9 mouse cellular contexts compared by ENCODE assay signal in the genomic region with DNA sequence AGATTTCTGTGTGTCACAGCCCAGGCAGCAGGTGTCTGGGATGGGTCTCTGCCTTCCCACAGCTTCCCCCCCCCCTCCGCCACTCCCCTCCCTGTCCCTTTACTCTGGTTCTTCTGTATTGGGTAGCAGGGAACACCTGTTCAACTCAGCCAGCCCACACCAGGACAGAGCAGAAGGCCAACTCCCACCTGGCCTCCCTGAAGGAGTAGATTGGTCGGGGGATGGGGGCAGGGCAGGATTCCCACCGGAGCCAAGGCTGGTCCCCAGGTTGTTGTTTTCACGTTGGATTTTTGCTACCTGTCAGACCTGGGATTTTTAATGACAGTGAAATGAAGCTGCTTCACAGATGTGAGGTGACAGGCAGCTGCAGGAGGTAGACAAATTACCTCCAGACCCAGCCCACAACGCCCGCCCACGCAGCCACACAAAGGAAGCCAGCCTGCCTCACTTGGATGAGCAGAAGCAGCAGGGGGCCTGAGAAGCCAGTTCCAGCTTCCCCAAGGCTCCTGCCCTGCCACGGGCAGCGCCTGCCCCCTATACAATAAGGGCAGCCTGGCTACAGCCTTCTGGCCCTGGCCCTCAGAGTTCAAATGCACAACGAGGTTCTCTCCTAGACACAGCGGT. TPM values are rescaled to one million over a fixed set of nuclear protein-coding genes. Genes with fewer than 3 reads are reported as not detected.
DNase-seq lines count a peak whose midpoint lies in the region; ATAC-seq and TF ChIP-seq lines count a peak whose summit lies in the region.
"Had no signal": no experiment of that assay in that cellular context is flagged by ENCODE, and none has a peak within 500 bp of the region (broad histone marks: within the 10 kb centered on the region; RNA-seq: fewer than 3 reads in every experiment).

No protein-coding gene starts in this region.

- no peaks in the 10 kb centered on the region for H3K36me3 ChIP-seq in heart, embryonic 16.5 days (ENCODE audit: control insufficient read depth, insufficient read depth)
- no peaks in the 10 kb centered on the region for H3K36me3 ChIP-seq in hindbrain, embryonic 11.5 days (ENCODE audit: control insufficient read depth, insufficient read depth, low read length)
- no peaks in the 10 kb centered on the region for H3K36me3 ChIP-seq in neural tube, embryonic 13.5 days
- H3K36me3 ChIP-seq: lung, embryonic 15.5 days had no signal

- WGBS in heart, embryonic 16.5 days: 29% methylated on average over 11 of the region's 11 CpGs
- WGBS in cerebellum, adult 2 months: 16% methylated on average over 11 of the region's 11 CpGs
- WGBS in hindbrain, embryonic 11.5 days: 13% methylated on average over 11 of the region's 11 CpGs
- 9% methylated on average over 11 of the region's 11 CpGs for WGBS in neural tube, embryonic 13.5 days

- intact Hi-C loops in gastrocnemius, postnatal 36 days (cut with DNase I): no loop called here

- ATAC-seq in heart, embryonic 16.5 days (replicated peaks; ENCODE audit: extremely low read depth, insufficient read depth, low FRiP score): peak; percentile 14; the same call in 1 of the 2 replicates
- peak; percentile 36; the same call in 1 of the 2 replicates for ATAC-seq in hindbrain, embryonic 11.5 days (ENCODE audit: low FRiP score)
- no peak for ATAC-seq in neural tube, embryonic 13.5 days (ENCODE audit: low read depth)

- no peak overlapping the region; the same call in 1 of the 2 replicates for H3K27ac ChIP-seq in heart, embryonic 16.5 days (ENCODE audit: low read length)
- H3K27ac ChIP-seq in cerebellum, adult 2 months (ENCODE audit: insufficient read depth, low read length): no peak overlapping the region
- peak overlapping the region; percentile 71 for H3K27ac ChIP-seq in hindbrain, embryonic 11.5 days (ENCODE audit: low read depth, low read length)
- H3K27ac ChIP-seq in neural tube, embryonic 13.5 days (replicated peaks): peak overlapping the region; percentile 95
- H3K27ac ChIP-seq: lung, embryonic 15.5 days had no signal

- no peak for TF ChIP-seq CTCF in cerebellum, adult 2 months (IDR thresholded peaks at IDR 0.05; ENCODE audit: borderline replicate concordance, insufficient read depth, low read depth, low read length)

- H3K9me3 ChIP-seq in heart, embryonic 16.5 days (replicated peaks; ENCODE audit: control insufficient read depth, low read length): no peaks in the 10 kb centered on the region
- H3K9me3 ChIP-seq in hindbrain, embryonic 11.5 days (ENCODE audit: control insufficient read depth, low read length): no peaks in the 10 kb centered on the region
- no peaks in the 10 kb centered on the region for H3K9me3 ChIP-seq in neural tube, embryonic 13.5 days
- H3K9me3 ChIP-seq: lung, embryonic 15.5 days had no signal

- no peak for TF ChIP-seq POLR2A in cerebellum, adult 2 months (IDR thresholded peaks at IDR 0.05; ENCODE audit: borderline replicate concordance, insufficient read depth, low read length)

- no peak overlapping the region for H3K9ac ChIP-seq in heart, embryonic 16.5 days (ENCODE audit: low read length)
- H3K9ac ChIP-seq in hindbrain, embryonic 11.5 days (ENCODE audit: low read depth, low read length): 0 out of 2 replicates have a peak overlapping the region, but pooled peaks have one; percentile 27
- H3K9ac ChIP-seq in neural tube, embryonic 13.5 days: peak overlapping the region; percentile 65
- H3K9ac ChIP-seq: lung, embryonic 15.5 days had no signal

- H3K27me3 ChIP-seq in heart, embryonic 16.5 days (ENCODE audit: control insufficient read depth, insufficient read depth, low read length): peaks cover 35% of the 10 kb centered on the region
- H3K27me3 ChIP-seq in cerebellum, adult 2 months (ENCODE audit: control insufficient read depth, insufficient read depth, low read length): no peaks in the 10 kb centered on the region
- no peaks in the 10 kb centered on the region for H3K27me3 ChIP-seq in hindbrain, embryonic 11.5 days (ENCODE audit: control insufficient read depth, insufficient read depth, low read length)
- 0 out of 2 replicates have a peak, but pooled peaks cover 3% of the 10 kb centered on the region for H3K27me3 ChIP-seq in neural tube, embryonic 13.5 days

- H3K4me1 ChIP-seq in heart, embryonic 16.5 days (ENCODE audit: control insufficient read depth, insufficient read depth, low read length): peaks cover 17% of the 10 kb centered on the region
- H3K4me1 ChIP-seq in cerebellum, adult 2 months (ENCODE audit: control insufficient read depth, insufficient read depth, low read length): peaks cover 63% of the 10 kb centered on the region
- peaks cover 10% of the 10 kb centered on the region for H3K4me1 ChIP-seq in hindbrain, embryonic 11.5 days (replicated peaks; ENCODE audit: control insufficient read depth, insufficient read depth, low read length)
- peaks cover 96% of the 10 kb centered on the region for H3K4me1 ChIP-seq in neural tube, embryonic 13.5 days (replicated peaks)
- H3K4me1 ChIP-seq: lung, embryonic 15.5 days had no signal

- H3K4me2 ChIP-seq in heart, embryonic 16.5 days (ENCODE audit: low read depth, low read length): no peak overlapping the region
- H3K4me2 ChIP-seq in hindbrain, embryonic 11.5 days (replicated peaks; ENCODE audit: low read depth, low read length): no peak overlapping the region
- H3K4me2 ChIP-seq in neural tube, embryonic 13.5 days: no peak overlapping the region
- H3K4me2 ChIP-seq: lung, embryonic 15.5 days had no signal

- no peak for DNase-seq in heart, adult 11 months
- DNase-seq in cerebellum, adult 2 months: peak; percentile 76 to 77
- peak; percentile 53 for DNase-seq in hindbrain, embryonic 11.5 days (ENCODE audit: low spot score)
- no peak for DNase-seq in gastrocnemius, postnatal 36 days
- DNase-seq in heart, adult 9 months (ENCODE audit: low spot score in 2 of 2): no peak
- no peak for DNase-seq in kidney, postnatal 14 days

- H3K4me3 ChIP-seq in heart, embryonic 16.5 days (ENCODE audit: low read length): no peak overlapping the region
- no peak overlapping the region for H3K4me3 ChIP-seq in cerebellum, adult 2 months (replicated peaks; ENCODE audit: insufficient read depth, low read depth, low read length)
- no peak overlapping the region for H3K4me3 ChIP-seq in hindbrain, embryonic 11.5 days (ENCODE audit: low read depth, low read length)
- no peak overlapping the region for H3K4me3 ChIP-seq in neural tube, embryonic 13.5 days
- H3K4me3 ChIP-seq: lung, embryonic 15.5 days had no signal

RNA-seq across cellular contexts. Expression of a gene that starts 36.1 kb away (rescaled TPM):
- 14.9 and 17.2 TPM in 2 replicates for polyA plus RNA-seq in heart, embryonic 16.5 days (2015; fragmentation: Nextera tagmentation; extraction: Ambion mirVana)
- 33.0 and 33.6 TPM in 2 replicates for polyA plus RNA-seq in cerebellum, adult 2 months (2012; rRNA removed)
- polyA plus RNA-seq in hindbrain, embryonic 11.5 days (2014; fragmentation: Nextera tagmentation; extraction: Ambion mirVana): 11.5 and 15.4 TPM in 2 replicates
- polyA plus RNA-seq in neural tube, embryonic 13.5 days (2015; fragmentation: Nextera tagmentation; extraction: Ambion mirVana): 15.6 and 17.1 TPM in 2 replicates
- total RNA-seq in gastrocnemius, postnatal 36 days (2021): 10 to 100 TPM; 12.5 to 14.2 TPM

RNA-seq across cellular contexts. Expression of a gene that starts 40.3 kb away (rescaled TPM):
- polyA plus RNA-seq in heart, embryonic 16.5 days (2015; fragmentation: Nextera tagmentation; extraction: Ambion mirVana): 4.6 and 4.8 TPM in 2 replicates
- 17.7 and 21.6 TPM in 2 replicates for polyA plus RNA-seq in cerebellum, adult 2 months (2012; rRNA removed)
- polyA plus RNA-seq in hindbrain, embryonic 11.5 days (2014; fragmentation: Nextera tagmentation; extraction: Ambion mirVana): 7.3 and 8.9 TPM in 2 replicates
- polyA plus RNA-seq in neural tube, embryonic 13.5 days (2015; fragmentation: Nextera tagmentation; extraction: Ambion mirVana): 21.2 and 22.2 TPM in 2 replicates
- 10 to 100 TPM; 17.0 to 18.7 TPM for total RNA-seq in gastrocnemius, postnatal 36 days (2021)

Comparison
In these comparisons a context has a peak if more than half of its experiments do, and no peak if none do; other contexts are left out.
1. H3K27ac ChIP-seq: peak in hindbrain, embryonic 11.5 days (single experiment) and neural tube, embryonic 13.5 days (single experiment); none in heart, embryonic 16.5 days (single experiment) and cerebellum, adult 2 months (single experiment).
2. DNase-seq: peak in cerebellum, adult 2 months (2 of 2) and hindbrain, embryonic 11.5 days (single experiment); none in heart, adult 11 months (single experiment), gastrocnemius, postnatal 36 days (0 of 2), heart, adult 9 months (0 of 2) and kidney, postnatal 14 days (single experiment).